Mouse (Mus musculus) heart, adult 2 months (tissue): ENCODE measurements around the gene Mad2l2. TPM values are rescaled to one million over a fixed set of nuclear protein-coding genes. Genes with fewer than 3 reads are reported as not detected.
A peak's percentile ranks its signal among the peaks of the same experiment; 100 is the strongest.

Experiments used
- DNase-seq, 2 experiments: peaks; one replicate each; pipeline ENCODE4 v3.0.0; 2021
- H3K27ac ChIP-seq: fragments of 200-600 bp; 2 replicates; pipeline ENCODE4 v1.8.1; 2022
- H3K27me3 ChIP-seq: fragments of 200-500 bp; 2 replicates; pipeline ENCODE4 v1.6.1; 2012; ENCODE audit warnings: mild to moderate bottlenecking, low read length, inconsistent platforms, mixed read lengths; ENCODE audit not compliant: control insufficient read depth, insufficient read depth
- H3K36me3 ChIP-seq: fragments of 200-500 bp; 2 replicates; pipeline ENCODE4 v1.6.1; 2012; ENCODE audit warnings: low read length, inconsistent platforms; ENCODE audit not compliant: control insufficient read depth, insufficient read depth
- H3K4me1 ChIP-seq: fragments of 200-500 bp; 2 replicates; pipeline ENCODE4 v1.6.1; 2011; ENCODE audit warnings: low read length; ENCODE audit not compliant: control insufficient read depth, insufficient read depth
- H3K4me3 ChIP-seq: fragments of 200-600 bp; 2 replicates; pipeline ENCODE4 v1.8.1; 2022
- H3K79me2 ChIP-seq: fragments of 200-500 bp; replicated peaks from 2 replicates; pipeline ENCODE4 v1.6.1; 2012; ENCODE audit warnings: mild to moderate bottlenecking, inconsistent platforms, low read length, moderate library complexity, mixed read lengths; ENCODE audit not compliant: control insufficient read depth, insufficient read depth
- H3K9ac ChIP-seq: fragments of 200-500 bp; 2 replicates; pipeline ENCODE4 v1.6.1; 2012; ENCODE audit warnings: low read depth, mild to moderate bottlenecking, control low read depth, inconsistent platforms, low read length, mixed read lengths
- CTCF ChIP-seq: fragments of 200-600 bp; IDR thresholded peaks from 2 replicates; pipeline ENCODE4 v1.8.1; 2022; ENCODE audit warnings: antibody characterized with exemption, mild to moderate bottlenecking, moderate library complexity
- EP300 ChIP-seq: fragments of 200-500 bp; IDR thresholded peaks from 2 replicates; pipeline ENCODE4 v1.6.1; 2011; ENCODE audit warnings: low read depth, low read length, control low read depth; ENCODE audit not compliant: insufficient read depth
- POLR2A ChIP-seq: fragments of 200-500 bp; IDR thresholded peaks from 2 replicates; pipeline ENCODE4 v1.6.1; 2011; ENCODE audit warnings: mild to moderate bottlenecking, low read depth, low read length, control low read depth; ENCODE audit not compliant: insufficient read depth
- WGBS: fragments of 180-500 bp; shearing (Covaris S2); methylation state at CpG from one replicate; pipeline ENCODE4 v1.1.7; 2018; 5-methylcytosine and 5-hydroxymethylcytosine counted together
- intact Hi-C: fragments of 180-260 bp; cut with DNase I; formaldehyde crosslinking; loops from one replicate; pipeline ENCODE4 v1.15.1; 2025
- long read RNA-seq: library from polyadenylated mRNA; stranded (forward); transcript quantifications from one replicate; pipeline ENCODE4 v2.0.0, GENCODE M21; 2021
- polyA plus RNA-seq: library from polyadenylated mRNA; depleted of rRNA; stranded (reverse); fragments of >200 nt; gene quantifications from 2 replicates; pipeline ENCODE4 v1.2.3, GENCODE M21; 2012; rRNA removed
- total RNA-seq, 2 experiments: library from RNA; stranded (reverse); gene quantifications; 2 replicates each; pipeline ENCODE4 v1.2.3; 2021

The Mad2l2 gene
- total RNA-seq (10 to 100 TPM; 11.0 to 13.8 TPM), polyA plus RNA-seq (21.9 and 23.6 TPM in 2 replicates)
- long read RNA-seq, transcript Mad2l2-201 (8 exons, 1,535 nt) = major isoform, 10 of 15 reads
- long read RNA-seq, partial matches to known transcripts = 1 of 15 reads
- long read RNA-seq, other reads (novel, unspliced or antisense) = 2 of 15 reads

DNA sequence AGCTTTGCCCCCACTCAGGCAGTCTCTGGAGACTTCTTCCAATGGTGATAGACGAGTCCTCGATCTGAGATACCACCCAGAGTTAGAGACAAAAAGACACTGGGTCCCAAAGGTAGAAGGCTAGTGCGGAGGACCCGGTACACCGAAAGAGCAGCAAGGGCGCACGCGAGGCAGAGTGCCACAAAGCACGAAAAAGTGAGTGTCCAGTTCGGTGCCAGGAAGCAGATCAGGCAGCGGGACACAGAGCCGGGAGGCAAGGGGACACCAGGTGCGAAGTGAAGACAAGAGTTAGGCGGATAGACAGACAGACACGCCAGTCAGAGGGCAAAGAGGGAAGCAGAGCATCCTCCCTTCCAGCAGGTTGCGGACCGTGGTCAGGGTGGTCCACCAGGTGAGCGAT lies at the start of gene Mad2l2:
Mad2l2 (plus strand) TSS at position 252 of the 400 bp plus-strand sequence.
- 3% methylated on average over 18 of the region's 18 CpGs for WGBS
- Histone ChIP-seq H3K79me2 (no peaks in the 10 kb centered on the region), H3K4me1 (no peaks in the 10 kb centered on the region), H3K4me3 (0 out of 2 replicates have a peak within 1 kb of the TSS, but pooled peaks have one; percentile 6), H3K9ac (no peak within 1 kb of the TSS), H3K27me3 (peaks cover 14% of the 10 kb centered on the region), H3K27ac (no peak within 1 kb of the TSS), H3K36me3 (no peaks in the 10 kb centered on the region)
- DNase-seq = no peak
- intact Hi-C loops = no loop called here
- TF ChIP-seq CTCF = no peak
- TF ChIP-seq EP300 = no peak
- no peak for TF ChIP-seq POLR2A

DNA sequence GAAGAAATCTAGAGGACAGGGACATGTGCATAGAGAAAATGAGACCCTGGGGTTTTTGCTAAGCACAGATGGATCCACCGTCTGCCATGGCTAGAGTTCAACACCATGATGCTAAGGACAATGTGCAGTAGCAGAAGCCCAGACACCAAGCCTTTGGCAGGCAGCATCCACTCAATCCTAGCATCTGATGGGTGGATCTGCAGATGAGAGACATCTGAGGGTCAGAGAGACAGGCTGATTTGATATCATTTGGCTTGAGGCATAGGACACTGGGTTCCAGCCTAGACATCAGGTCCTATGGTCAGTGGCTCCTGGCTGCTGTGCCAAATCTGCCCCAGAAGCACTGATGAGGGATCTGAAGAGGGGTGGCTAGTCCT lies 49.6 kb upstream of the Mad2l2 start:
- no peaks in the 10 kb centered on the region; the same call in 1 of the 2 replicates for H3K36me3 ChIP-seq
- no peak overlapping the region for H3K9ac ChIP-seq
- H3K79me2 ChIP-seq = no peaks in the 10 kb centered on the region
- TF ChIP-seq CTCF (no peak), POLR2A (no peak), EP300 (no peak)
- no peak overlapping the region for H3K4me3 ChIP-seq
- H3K27me3 ChIP-seq = no peaks in the 10 kb centered on the region
- no peak overlapping the region for H3K27ac ChIP-seq
- intact Hi-C loops = no loop called here
- DNase-seq = no peak
- 82% methylated on average over 1 of the region's 1 CpGs for WGBS
- peaks cover 13% of the 10 kb centered on the region for H3K4me1 ChIP-seq

DNA sequence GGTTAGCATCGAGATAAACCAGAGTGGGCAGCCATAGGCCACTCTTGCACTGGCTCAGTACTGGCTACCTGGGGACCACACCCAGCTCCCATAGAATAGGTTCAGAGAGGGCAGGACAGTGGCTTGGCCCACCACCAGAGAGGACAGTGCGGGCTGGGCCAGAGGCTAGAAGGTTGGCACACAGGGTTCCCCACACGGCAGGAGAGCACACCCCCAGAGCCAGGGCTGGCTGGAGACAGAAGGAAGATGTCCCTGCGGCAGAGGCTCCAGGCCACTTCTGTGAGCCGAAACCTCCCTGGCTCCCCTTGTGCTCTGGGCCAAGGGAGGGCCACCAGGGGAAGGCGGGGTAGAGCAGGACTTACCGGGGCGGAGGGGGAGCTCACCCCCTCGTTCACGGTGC lies 49.0 kb upstream of the Mad2l2 start:
- intact Hi-C loops = no loop called here
- H3K4me3 ChIP-seq = no peak overlapping the region
- no peak overlapping the region for H3K27ac ChIP-seq
- H3K4me1 ChIP-seq = peaks cover 17% of the 10 kb centered on the region
- TF ChIP-seq EP300 (no peak), CTCF (no peak), POLR2A (no peak)
- no peak for DNase-seq
- no peak overlapping the region for H3K9ac ChIP-seq
- H3K36me3 ChIP-seq = no peaks in the 10 kb centered on the region; the same call in 1 of the 2 replicates
- no peaks in the 10 kb centered on the region for H3K79me2 ChIP-seq
- no peaks in the 10 kb centered on the region for H3K27me3 ChIP-seq
- WGBS = 92% methylated on average over 10 of the region's 10 CpGs

DNA sequence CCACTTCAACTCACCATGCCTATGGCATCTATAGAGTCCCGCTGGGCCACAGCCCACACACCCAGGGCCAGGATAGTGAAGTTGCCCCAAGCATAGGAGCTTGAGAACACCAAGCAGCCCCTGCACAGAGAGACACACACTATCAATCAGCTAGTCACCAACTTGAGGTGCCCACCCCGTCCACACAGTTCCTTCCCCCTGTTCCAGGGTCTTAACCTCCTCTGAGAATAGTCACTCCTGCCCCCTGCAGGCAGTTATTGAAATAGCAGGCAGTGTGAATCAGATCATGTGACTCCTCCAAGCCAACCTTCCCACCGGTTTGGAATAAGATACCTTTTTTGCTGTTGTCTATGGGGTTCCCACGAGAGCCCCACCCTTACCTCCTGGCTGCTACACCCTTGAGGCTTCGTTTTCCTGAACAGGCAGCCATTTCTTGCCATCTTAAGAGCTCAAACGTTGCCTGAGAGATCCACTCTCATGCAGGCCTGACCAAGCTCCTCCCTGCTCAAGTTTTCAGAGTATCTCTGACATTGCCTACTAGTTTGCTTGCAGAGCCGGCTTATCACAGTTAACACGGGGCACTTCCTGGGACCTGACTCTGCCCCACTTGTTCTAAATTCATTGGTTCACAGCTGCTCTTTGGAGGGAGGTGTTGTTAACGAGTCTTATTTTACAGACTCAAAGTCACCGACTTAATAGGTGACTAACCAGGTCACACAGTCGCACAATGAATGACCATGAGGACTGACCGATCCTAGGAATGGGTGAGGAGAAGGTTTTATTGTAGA lies 47.7 kb upstream of the Mad2l2 start:
- DNase-seq = peak; percentile 64 to 68
- Histone ChIP-seq H3K4me1 (peaks cover 25% of the 10 kb centered on the region), H3K27ac (peak overlapping the region; percentile 38), H3K36me3 (no peaks in the 10 kb centered on the region; the same call in 1 of the 2 replicates), H3K27me3 (no peaks in the 10 kb centered on the region), H3K9ac (no peak overlapping the region), H3K79me2 (no peaks in the 10 kb centered on the region), H3K4me3 (no peak overlapping the region)
- intact Hi-C loops = loop anchor here (2.0 kb wide), 1 partner anchor 44 kb away; the partner anchor contains the start of genes Clcn6 and Mthfr
- TF ChIP-seq EP300 (no peak), CTCF (peak; percentile 86)
- WGBS = 54% methylated on average over 12 of the region's 12 CpGs

DNA sequence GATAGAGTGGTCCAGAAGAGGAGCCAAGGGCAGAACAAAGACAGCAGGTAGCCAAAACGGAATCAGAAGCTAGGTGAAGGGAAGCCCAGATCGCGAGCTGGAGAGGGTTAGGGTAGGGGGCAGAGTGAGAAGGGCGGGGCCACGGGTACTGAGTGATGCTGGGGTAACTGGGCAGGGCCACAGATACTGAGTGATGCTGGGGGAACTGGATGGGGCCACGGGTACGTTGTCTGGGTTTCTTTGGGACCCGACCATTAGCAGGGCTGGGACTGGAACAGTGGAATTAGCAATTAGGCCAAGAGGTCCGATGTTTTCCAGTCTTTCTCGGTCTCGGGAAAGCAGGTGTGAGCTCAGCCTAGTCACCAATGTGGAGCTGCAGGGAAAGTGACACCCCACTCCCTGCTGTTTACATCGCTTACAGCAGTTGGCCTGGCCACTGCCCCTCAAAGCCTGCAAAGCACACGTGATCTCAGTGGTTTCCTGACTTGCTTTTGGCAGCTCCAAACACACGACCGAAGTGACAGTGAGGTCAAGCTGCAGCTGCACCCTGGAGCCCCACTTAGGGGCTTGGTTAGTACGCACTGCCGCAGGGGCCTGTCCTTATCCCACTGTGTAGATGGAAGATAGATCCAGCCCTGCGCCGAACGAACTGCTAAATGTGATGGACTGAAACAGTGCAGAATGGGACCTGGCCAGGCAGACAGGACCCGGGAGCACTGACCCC lies 46.8 kb upstream of the Mad2l2 start:
- TF ChIP-seq POLR2A (no peak), CTCF (no peak), EP300 (no peak)
- DNase-seq = peak; percentile 66 to 73
- Histone ChIP-seq H3K9ac (no peak overlapping the region), H3K79me2 (peaks cover 2% of the 10 kb centered on the region), H3K27ac (peak overlapping the region; percentile 72), H3K36me3 (no peaks in the 10 kb centered on the region; the same call in 1 of the 2 replicates), H3K4me3 (no peak overlapping the region), H3K27me3 (no peaks in the 10 kb centered on the region), H3K4me1 (peaks cover 27% of the 10 kb centered on the region)
- WGBS = 51% methylated on average over 21 of the region's 21 CpGs
- intact Hi-C loops = loop anchor here (2.0 kb wide), 1 partner anchor 45 kb away; the partner anchor contains the start of genes Clcn6 and Mthfr

DNA sequence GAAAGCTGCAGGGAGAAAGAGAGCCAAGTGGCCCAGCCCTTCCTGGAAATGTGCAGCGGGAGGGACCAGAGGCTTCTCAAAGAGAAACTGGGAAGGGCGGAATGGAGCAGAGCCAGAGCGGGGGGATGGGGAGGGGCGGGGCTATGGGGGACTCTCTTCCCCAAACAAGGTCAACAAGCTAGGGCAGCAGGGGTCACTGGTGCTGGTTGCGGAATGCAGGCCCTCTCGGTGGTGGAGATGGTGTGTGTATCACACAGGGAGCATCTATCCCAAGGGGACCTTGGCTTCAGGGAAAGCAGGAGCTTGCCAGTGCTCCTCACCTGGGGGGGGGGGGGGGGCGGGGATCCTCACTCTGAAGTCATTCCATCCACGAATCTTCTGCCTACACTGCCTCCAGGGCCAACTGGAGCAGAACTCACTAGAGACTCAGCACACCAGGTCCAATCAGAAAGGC lies 45.9 kb upstream of the Mad2l2 start:
- peak; percentile 67 to 75 for DNase-seq
- Histone ChIP-seq H3K4me3 (no peak overlapping the region), H3K4me1 (peaks cover 27% of the 10 kb centered on the region), H3K36me3 (no peaks in the 10 kb centered on the region; the same call in 1 of the 2 replicates), H3K79me2 (peaks cover 2% of the 10 kb centered on the region), H3K27me3 (no peaks in the 10 kb centered on the region), H3K9ac (no peak overlapping the region), H3K27ac (peak overlapping the region; percentile 72)
- intact Hi-C loops = no loop called here
- 16% methylated on average over 8 of the region's 8 CpGs for WGBS
- 0 out of 2 replicates have a peak, but pooled peaks have one; percentile 10 for TF ChIP-seq EP300
- TF ChIP-seq POLR2A = no peak
